Mouse (Mus musculus) lung, embryonic 14.5 days (tissue): ENCODE measurements around the gene Cyb5r2. TPM values are rescaled to one million over a fixed set of nuclear protein-coding genes. Genes with fewer than 3 reads are reported as not detected.

Source experiments
- ATAC-seq: fragments of 200-750 bp; cut with Nextera tagmentation; 2 replicates; pipeline ENCODE4 v1.8.0; 2017; ENCODE audit warnings: mild to moderate bottlenecking, moderate TSS enrichment, moderate library complexity; ENCODE audit not compliant: insufficient read depth
- DNase-seq: peaks from one replicate; pipeline ENCODE4 v3.0.0-alpha.2; 2015
- H3K27ac ChIP-seq: fragments of 300-500 bp; sonication (generic); 2 replicates; pipeline ENCODE4 v1.5.1; 2014; ENCODE audit warnings: low read depth, mild to moderate bottlenecking, moderate library complexity
- H3K27me3 ChIP-seq: fragments of 300-500 bp; sonication (generic); 2 replicates; pipeline ENCODE4 v1.6.1; 2014; ENCODE audit warnings: low read length, control low read depth; ENCODE audit not compliant: insufficient read depth
- H3K36me3 ChIP-seq: fragments of 300-500 bp; sonication (generic); 2 replicates; pipeline ENCODE4 v1.6.1; 2014; ENCODE audit warnings: control low read depth; ENCODE audit not compliant: insufficient read depth
- H3K4me1 ChIP-seq: fragments of 300-500 bp; sonication (generic); 2 replicates; pipeline ENCODE4 v1.6.1; 2014; ENCODE audit warnings: antibody characterized with exemption, control low read depth; ENCODE audit not compliant: insufficient read depth
- H3K4me2 ChIP-seq: fragments of 300-500 bp; sonication (generic); 2 replicates; pipeline ENCODE4 v1.6.1; 2014; ENCODE audit warnings: mild to moderate bottlenecking
- H3K4me3 ChIP-seq: fragments of 300-500 bp; sonication (generic); 2 replicates; pipeline ENCODE4 v1.5.1; 2014; ENCODE audit warnings: low read depth, low read length
- H3K9ac ChIP-seq: fragments of 300-500 bp; sonication (generic); 2 replicates; pipeline ENCODE4 v1.6.1; 2014
- H3K9me3 ChIP-seq: fragments of 300-500 bp; sonication (generic); 2 replicates; pipeline ENCODE4 v1.6.1; 2016; ENCODE audit warnings: low read depth, low read length, control low read depth
- CTCF ChIP-seq: IDR thresholded peaks from 2 replicates; pipeline ENCODE4 v1.5.1; 2016; ENCODE audit warnings: antibody characterized with exemption, low read depth
- WGBS: fragments of 180-500 bp; shearing (Covaris S2); extraction: QIAGEN DNeasy Blood & Tissue Kit; methylation state at CpG from one replicate; pipeline ENCODE4 v1.1.7; 2014; 5-methylcytosine and 5-hydroxymethylcytosine counted together
- polyA plus RNA-seq: library from polyadenylated mRNA; unstranded; fragments of >200 nt; fragmentation: Nextera tagmentation; extraction: Ambion mirVana; gene quantifications from 2 replicates; pipeline ENCODE4 v1.2.1, GENCODE M21; 2014

Cyb5r2 gene
- polyA plus RNA-seq, 1 experiment from 2014 or later: 0.14 TPM

DNA sequence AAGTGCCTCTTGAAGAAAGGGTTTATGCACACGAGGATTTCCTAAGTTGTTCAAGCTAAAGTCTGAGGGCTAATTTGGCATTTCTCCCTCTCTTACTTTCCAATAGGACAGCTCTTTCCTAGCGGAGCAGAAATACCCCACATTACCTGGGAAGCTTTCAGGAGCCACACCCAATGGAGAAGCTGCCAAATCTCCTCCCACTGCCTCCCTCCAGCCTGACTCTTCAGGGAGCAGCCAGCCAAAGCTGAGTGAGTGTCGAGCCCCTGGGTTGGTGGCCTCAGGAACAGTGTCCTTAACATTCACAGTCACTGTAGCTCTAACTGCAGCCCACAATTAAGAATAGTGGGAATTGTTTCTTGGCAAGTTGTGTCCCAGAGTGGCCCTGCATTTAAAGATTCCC, 30.3 kb downstream of the Cyb5r2 start:
- no peaks in the 10 kb centered on the region; the same call in 1 of the 2 replicates for H3K9me3 ChIP-seq
- no peak overlapping the region for H3K4me2 ChIP-seq
- no peak for ATAC-seq
- no peak overlapping the region for H3K9ac ChIP-seq
- no peak overlapping the region for H3K27ac ChIP-seq
- no peak overlapping the region for H3K4me3 ChIP-seq
- no peaks in the 10 kb centered on the region for H3K27me3 ChIP-seq
- H3K36me3 ChIP-seq: 0 out of 2 replicates have a peak, but pooled peaks cover 7% of the 10 kb centered on the region
- TF ChIP-seq CTCF: no peak
- H3K4me1 ChIP-seq: no peaks in the 10 kb centered on the region
- WGBS: 55% methylated on average over 3 of the region's 3 CpGs
- DNase-seq: no peak

DNA sequence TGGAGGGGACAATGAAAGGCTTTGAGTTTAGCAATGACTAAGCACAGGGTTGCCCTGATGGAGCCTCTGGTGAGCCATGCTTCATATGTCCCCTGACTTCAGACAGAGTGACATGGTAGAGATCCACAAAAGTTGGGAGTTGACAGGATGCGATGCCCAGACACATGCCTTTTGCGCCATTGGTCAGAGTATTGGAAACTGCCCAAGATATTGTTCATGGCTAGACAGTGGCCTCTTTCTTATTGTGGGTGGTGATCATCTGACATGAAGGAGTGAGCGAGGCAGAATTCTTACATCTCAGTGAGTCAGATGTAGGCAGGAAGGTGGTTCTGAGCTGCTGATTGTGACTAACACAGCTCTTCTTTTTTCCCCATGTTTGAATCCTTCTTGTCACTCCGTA, 35.3 kb downstream of the Cyb5r2 start:
- Histone ChIP-seq H3K4me2 (no peak overlapping the region), H3K4me1 (no peaks in the 10 kb centered on the region), H3K27me3 (no peaks in the 10 kb centered on the region), H3K27ac (no peak overlapping the region), H3K9ac (no peak overlapping the region), H3K36me3 (no peaks in the 10 kb centered on the region), H3K9me3 (no peaks in the 10 kb centered on the region; the same call in 1 of the 2 replicates), H3K4me3 (no peak overlapping the region)
- 82% methylated on average over 4 of the region's 4 CpGs for WGBS
- DNase-seq (no peak), ATAC-seq (no peak)
- no peak for TF ChIP-seq CTCF

DNA sequence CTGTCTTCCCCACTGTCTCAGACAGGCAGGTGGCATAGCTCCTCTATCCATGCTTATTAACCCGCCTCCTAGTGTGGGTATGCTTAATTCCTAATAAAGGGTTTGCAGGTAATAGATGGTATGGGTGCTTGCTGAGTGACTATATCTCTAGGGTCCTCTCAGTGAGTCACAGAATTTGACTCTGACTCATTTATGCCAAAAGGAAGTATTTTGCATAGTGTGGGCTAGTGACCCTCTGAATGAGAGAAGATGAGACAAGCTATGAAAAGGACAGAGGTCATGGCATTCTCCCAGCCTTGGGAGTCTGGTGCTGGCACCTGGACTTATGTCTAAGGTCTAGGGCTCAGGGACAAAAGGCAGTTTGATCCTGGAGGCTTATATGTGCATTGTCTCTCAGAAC, 37.1 kb downstream of the Cyb5r2 start:
- no peaks in the 10 kb centered on the region for H3K36me3 ChIP-seq
- no peaks in the 10 kb centered on the region; the same call in 1 of the 2 replicates for H3K9me3 ChIP-seq
- no peak overlapping the region for H3K9ac ChIP-seq
- 100% methylated on average over 1 of the region's 1 CpGs for WGBS
- DNase-seq (no peak), ATAC-seq (no peak)
- H3K4me3 ChIP-seq: no peak overlapping the region
- TF ChIP-seq CTCF: no peak
- H3K4me1 ChIP-seq: no peaks in the 10 kb centered on the region
- H3K4me2 ChIP-seq: no peak overlapping the region
- no peak overlapping the region for H3K27ac ChIP-seq
- no peaks in the 10 kb centered on the region for H3K27me3 ChIP-seq

DNA sequence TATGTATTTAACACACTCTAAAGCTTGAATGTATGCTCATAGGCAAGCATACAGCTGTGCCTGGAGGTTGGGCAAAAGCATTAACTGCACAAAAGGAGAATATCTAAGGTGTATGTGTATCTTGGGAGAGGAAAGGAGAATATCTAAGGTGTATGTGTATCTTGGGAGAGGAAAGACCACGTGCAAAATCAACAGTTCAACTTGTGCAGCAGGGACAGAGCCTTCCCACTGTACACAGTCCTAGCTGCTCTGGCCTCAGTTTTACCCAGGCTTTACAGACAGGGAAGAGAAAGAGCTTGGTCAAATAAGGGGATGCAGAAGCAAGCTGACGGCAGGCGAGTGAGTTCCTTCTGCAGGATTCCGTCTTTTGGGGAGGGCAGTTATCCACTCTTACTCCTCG, 43.8 kb downstream of the Cyb5r2 start:
- no peaks in the 10 kb centered on the region for H3K27me3 ChIP-seq
- no peak overlapping the region for H3K9ac ChIP-seq
- no peak overlapping the region for H3K4me2 ChIP-seq
- 73% methylated on average over 5 of the region's 5 CpGs for WGBS
- H3K27ac ChIP-seq: no peak overlapping the region
- ATAC-seq: no peak
- no peak for DNase-seq
- TF ChIP-seq CTCF: no peak
- H3K4me1 ChIP-seq: no peaks in the 10 kb centered on the region
- no peaks in the 10 kb centered on the region for H3K36me3 ChIP-seq
- no peaks in the 10 kb centered on the region for H3K9me3 ChIP-seq
- H3K4me3 ChIP-seq: no peak overlapping the region

DNA sequence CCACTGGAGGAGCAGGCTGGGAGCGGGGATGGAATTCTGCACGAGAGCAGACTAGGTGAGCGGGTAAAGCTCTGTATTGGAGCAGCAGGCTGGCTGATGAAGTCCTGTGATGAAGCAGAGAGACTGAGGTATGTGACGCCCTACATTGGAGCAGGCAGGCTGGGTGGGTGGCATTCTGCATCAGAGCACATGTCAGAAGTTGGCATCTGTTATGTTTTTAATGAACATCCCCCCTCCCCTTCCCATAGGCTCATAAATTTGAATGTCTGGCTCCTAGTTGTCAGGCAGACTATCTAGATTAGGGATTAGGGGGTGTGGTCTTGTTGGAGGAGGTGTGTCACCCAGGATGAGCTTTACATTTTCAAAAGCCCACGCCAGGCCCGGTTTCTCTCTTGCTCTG, 45.1 kb downstream of the Cyb5r2 start:
- H3K27ac ChIP-seq: no peak overlapping the region
- H3K9me3 ChIP-seq: no peaks in the 10 kb centered on the region
- H3K36me3 ChIP-seq: no peaks in the 10 kb centered on the region
- no peak overlapping the region for H3K9ac ChIP-seq
- 0 out of 2 replicates have a peak, but pooled peaks cover 3% of the 10 kb centered on the region for H3K4me1 ChIP-seq
- no peaks in the 10 kb centered on the region for H3K27me3 ChIP-seq
- DNase-seq (no peak), ATAC-seq (no peak)
- no peak overlapping the region for H3K4me2 ChIP-seq
- no peak overlapping the region for H3K4me3 ChIP-seq
- TF ChIP-seq CTCF: no peak
- WGBS: 62% methylated on average over 6 of the region's 6 CpGs

DNA sequence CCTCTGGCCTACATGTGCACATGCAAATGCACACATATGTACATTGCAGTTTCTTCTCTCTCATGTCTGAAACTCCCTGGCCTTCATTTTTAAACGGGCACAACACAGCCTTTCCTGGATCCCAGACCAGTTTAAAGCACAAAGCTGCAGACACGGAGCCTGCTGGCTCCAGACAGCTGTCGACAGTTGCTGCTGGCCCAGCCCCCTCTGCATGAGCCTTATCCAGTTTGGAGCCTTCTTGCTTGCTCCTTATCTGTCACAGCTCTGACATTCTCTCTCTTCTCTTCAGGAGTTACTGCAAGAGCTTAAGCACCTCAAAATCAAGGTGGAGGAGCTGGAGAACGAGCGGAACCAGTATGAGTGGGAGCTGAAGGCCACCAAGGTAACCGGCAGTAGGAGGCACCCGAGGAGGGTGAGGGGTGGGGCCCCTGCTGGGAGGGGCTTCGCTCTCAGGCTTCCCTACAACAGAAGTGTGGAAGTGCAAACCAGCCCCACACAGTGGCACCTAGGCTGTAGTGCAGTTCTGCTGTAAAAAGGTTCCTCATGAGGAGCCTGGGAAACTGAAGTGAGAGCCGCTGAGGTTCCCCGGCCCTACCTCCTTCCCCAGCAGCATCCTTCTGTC, 49.2 kb downstream of the Cyb5r2 start:
- Histone ChIP-seq H3K9ac (peak overlapping the region; percentile 26; the same call in 1 of the 2 replicates), H3K4me1 (0 out of 2 replicates have a peak, but pooled peaks cover 3% of the 10 kb centered on the region)

DNA sequence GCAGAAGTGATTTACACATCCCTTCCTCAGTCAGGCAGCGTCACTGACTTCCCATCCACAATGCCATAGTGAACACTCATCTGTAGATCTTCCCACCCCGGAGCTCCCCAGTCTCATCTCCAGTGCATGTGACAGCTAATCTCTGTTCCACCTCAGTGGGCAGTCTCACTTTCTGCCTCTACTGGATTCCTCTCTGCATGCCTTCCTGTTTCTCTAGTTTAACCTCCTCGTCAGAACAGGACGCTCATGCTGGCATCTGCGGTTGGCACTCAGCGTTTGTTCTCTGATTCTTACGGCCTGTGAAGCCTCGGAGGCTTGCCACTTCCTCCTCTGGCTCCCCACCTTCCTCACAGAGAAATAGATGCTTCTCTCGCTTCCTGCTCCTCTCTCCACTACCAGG, 50.2 kb downstream of the Cyb5r2 start:
- H3K27me3 ChIP-seq: no peaks in the 10 kb centered on the region
- no peak overlapping the region for H3K4me3 ChIP-seq
- H3K4me1 ChIP-seq: 0 out of 2 replicates have a peak, but pooled peaks cover 3% of the 10 kb centered on the region
- H3K36me3 ChIP-seq: no peaks in the 10 kb centered on the region
- TF ChIP-seq CTCF: no peak
- ATAC-seq (no peak), DNase-seq (no peak)
- peak overlapping the region; percentile 28 for H3K27ac ChIP-seq
- no peak overlapping the region for H3K9ac ChIP-seq
- no peak overlapping the region for H3K4me2 ChIP-seq
- WGBS: 47% methylated on average over 9 of the region's 9 CpGs
- no peaks in the 10 kb centered on the region for H3K9me3 ChIP-seq

More for the DNA sequence above, 49.2 kb downstream of the Cyb5r2 start:
- Histone ChIP-seq H3K4me3 (peak overlapping the region; percentile 22), H3K27me3 (no peaks in the 10 kb centered on the region), H3K9me3 (no peaks in the 10 kb centered on the region), H3K27ac (peak overlapping the region; percentile 28), H3K4me2 (peak overlapping the region; percentile 53), H3K36me3 (no peaks in the 10 kb centered on the region)
- ATAC-seq (peak; percentile 98), DNase-seq (peak; percentile 90)
- TF ChIP-seq CTCF: peak; percentile 77
- under 1% methylated on average over 10 of the region's 10 CpGs for WGBS
